Mouse (Mus musculus): ENCODE data around the gene Llcfc1.

DNA sequence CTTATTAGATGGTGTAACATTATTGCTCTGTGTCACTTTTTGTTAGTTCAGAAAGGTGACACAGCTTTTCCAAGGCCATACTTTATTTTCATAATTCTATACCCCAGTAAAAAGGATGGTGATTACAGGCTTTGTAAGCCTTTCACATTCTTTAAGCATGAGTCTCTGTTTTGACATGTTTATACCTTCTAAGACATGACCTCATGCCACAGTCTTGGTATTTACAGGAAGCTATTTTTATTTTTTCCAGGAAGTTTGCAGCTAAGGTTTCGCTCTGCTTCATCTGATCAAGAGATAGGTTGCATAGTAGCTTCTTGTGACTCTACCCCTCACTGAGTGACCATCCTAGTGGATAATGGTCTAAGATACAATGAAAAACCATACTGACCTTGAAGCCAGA lies 10.2 kb downstream of the Llcfc1 start:
- TF ChIP-seq CTCF (IDR thresholded peaks at IDR 0.05; ENCODE audit: low read depth) (no peak), EP300 (IDR thresholded peaks at IDR 0.05; ENCODE audit: low read depth) (no peak)
